Mouse (Mus musculus) forebrain, embryonic 11.5 days (tissue): ENCODE measurements around the gene Phldb2. TPM values are rescaled to one million over a fixed set of nuclear protein-coding genes. Genes with fewer than 3 reads are reported as not detected.
A peak's percentile ranks its signal among the peaks of the same experiment; 100 is the strongest.

Experiments
- ATAC-seq: fragments of 200-750 bp; cut with Nextera tagmentation; replicated peaks from 2 replicates; pipeline ENCODE4 v1.8.0; 2017; ENCODE audit warnings: moderate TSS enrichment; ENCODE audit not compliant: low FRiP score
- DNase-seq: peaks from one replicate; pipeline ENCODE4 v3.0.0-alpha.2; 2017; ENCODE audit warnings: low spot score
- H3K27ac ChIP-seq: fragments of 300-500 bp; sonication (generic); 2 replicates; pipeline ENCODE4 v1.5.1; 2014; ENCODE audit warnings: low read depth, low read length
- H3K27me3 ChIP-seq: fragments of 300-500 bp; sonication (generic); 2 replicates; pipeline ENCODE4 v1.6.1; 2014; ENCODE audit warnings: mild to moderate bottlenecking, low read length, mixed read lengths; ENCODE audit not compliant: control insufficient read depth, insufficient read depth
- H3K36me3 ChIP-seq: fragments of 300-500 bp; sonication (generic); 2 replicates; pipeline ENCODE4 v1.6.1; 2014; ENCODE audit warnings: mild to moderate bottlenecking, low read length, moderate library complexity, mixed read lengths; ENCODE audit not compliant: control insufficient read depth, insufficient read depth
- H3K4me1 ChIP-seq: fragments of 300-500 bp; sonication (generic); replicated peaks from 2 replicates; pipeline ENCODE4 v1.6.1; 2014; ENCODE audit warnings: low read length, mixed read lengths; ENCODE audit not compliant: control insufficient read depth, insufficient read depth
- H3K4me2 ChIP-seq: fragments of 300-500 bp; sonication (generic); 2 replicates; pipeline ENCODE4 v1.6.1; 2014; ENCODE audit warnings: low read depth, mild to moderate bottlenecking, low read length, moderate library complexity, mixed read lengths; ENCODE audit not compliant: severe bottlenecking
- H3K4me3 ChIP-seq: fragments of 300-500 bp; sonication (generic); 2 replicates; pipeline ENCODE4 v1.5.1; 2014; ENCODE audit warnings: low read depth, low read length
- H3K9ac ChIP-seq: fragments of 300-500 bp; sonication (generic); 2 replicates; pipeline ENCODE4 v1.6.1; 2014; ENCODE audit warnings: low read length
- H3K9me3 ChIP-seq: fragments of 300-500 bp; sonication (generic); 2 replicates; pipeline ENCODE4 v1.6.1; 2016; ENCODE audit warnings: low read length, mixed read lengths; ENCODE audit not compliant: control insufficient read depth
- WGBS: fragments of 180-500 bp; shearing (Covaris S2); extraction: QIAGEN DNeasy Blood & Tissue Kit; methylation state at CpG from one replicate; pipeline ENCODE4 v1.1.7; 2014; 5-methylcytosine and 5-hydroxymethylcytosine counted together
- polyA plus RNA-seq: library from polyadenylated mRNA; unstranded; fragments of >200 nt; fragmentation: Nextera tagmentation; extraction: Ambion mirVana; gene quantifications from 2 replicates; pipeline ENCODE4 v1.2.1, GENCODE M21; 2014

Phldb2 gene
- polyA plus RNA-seq, 1 experiment from 2014 or later: 31.5 TPM

GRCm38 (mm10) chr16:45942169-45942891, 11.1 kb downstream of the Phldb2 start:
- no peaks in the 10 kb centered on the region for H3K4me1 ChIP-seq
- H3K4me2 ChIP-seq: no peak overlapping the region
- no peaks in the 10 kb centered on the region for H3K9me3 ChIP-seq
- H3K36me3 ChIP-seq: no peaks in the 10 kb centered on the region
- no peak overlapping the region for H3K27ac ChIP-seq
- no peak overlapping the region for H3K9ac ChIP-seq
- ATAC-seq (no peak), DNase-seq (no peak)
- no peaks in the 10 kb centered on the region for H3K27me3 ChIP-seq
- 85% methylated on average over 8 of the region's 8 CpGs for WGBS
- no peak overlapping the region for H3K4me3 ChIP-seq

GRCm38 (mm10) chr16:45940701-45941100, 12.7 kb downstream of the Phldb2 start:
- Histone ChIP-seq H3K9ac (no peak overlapping the region), H3K36me3 (no peaks in the 10 kb centered on the region), H3K9me3 (no peaks in the 10 kb centered on the region), H3K4me3 (no peak overlapping the region), H3K4me1 (peaks cover 5% of the 10 kb centered on the region), H3K27ac (no peak overlapping the region), H3K4me2 (no peak overlapping the region), H3K27me3 (no peaks in the 10 kb centered on the region)
- DNase-seq (no peak), ATAC-seq (no peak)
- 83% methylated on average over 2 of the region's 2 CpGs for WGBS

GRCm38 (mm10) chr16:45939436-45939835, 14.0 kb downstream of the Phldb2 start:
- Histone ChIP-seq H3K36me3 (no peaks in the 10 kb centered on the region), H3K9me3 (no peaks in the 10 kb centered on the region), H3K4me1 (peaks cover 5% of the 10 kb centered on the region), H3K4me3 (no peak overlapping the region), H3K27me3 (no peaks in the 10 kb centered on the region), H3K9ac (no peak overlapping the region), H3K27ac (no peak overlapping the region), H3K4me2 (no peak overlapping the region)
- no peak for DNase-seq
- 96% methylated on average over 3 of the region's 3 CpGs for WGBS
- ATAC-seq: no peak

- 69% methylated on average over 2 of the region's 2 CpGs for WGBS
- no peak for ATAC-seq
- Histone ChIP-seq H3K4me1 (peaks cover 5% of the 10 kb centered on the region), H3K36me3 (no peaks in the 10 kb centered on the region), H3K9me3 (no peaks in the 10 kb centered on the region), H3K4me3 (no peak overlapping the region), H3K9ac (no peak overlapping the region), H3K27ac (peak overlapping the region; percentile 74; the same call in 1 of the 2 replicates), H3K27me3 (no peaks in the 10 kb centered on the region), H3K4me2 (no peak overlapping the region)
- no peak for DNase-seq
These were observed 16.0 kb downstream of the Phldb2 start for GRCm38 (mm10) chr16:45937381-45937780.

- peaks cover 5% of the 10 kb centered on the region for H3K4me1 ChIP-seq
- peak; percentile 87 for ATAC-seq
- H3K36me3 ChIP-seq: no peaks in the 10 kb centered on the region
- WGBS: 39% methylated on average over 2 of the region's 2 CpGs
- no peak overlapping the region for H3K9ac ChIP-seq
- H3K4me3 ChIP-seq: no peak overlapping the region
- H3K4me2 ChIP-seq: no peak overlapping the region
- DNase-seq: no peak
- H3K9me3 ChIP-seq: no peaks in the 10 kb centered on the region
- H3K27ac ChIP-seq: peak overlapping the region; percentile 74
- no peaks in the 10 kb centered on the region for H3K27me3 ChIP-seq
These were observed 16.9 kb downstream of the Phldb2 start for GRCm38 (mm10) chr16:45936521-45936920.

- H3K9me3 ChIP-seq: no peaks in the 10 kb centered on the region
- no peak overlapping the region for H3K4me2 ChIP-seq
- H3K27ac ChIP-seq: peak overlapping the region; percentile 74
- DNase-seq (peak; percentile 62), ATAC-seq (peak; percentile 71)
- WGBS: 69% methylated on average over 3 of the region's 3 CpGs
- H3K36me3 ChIP-seq: no peaks in the 10 kb centered on the region
- peaks cover 5% of the 10 kb centered on the region for H3K4me1 ChIP-seq
- H3K4me3 ChIP-seq: no peak overlapping the region
- no peaks in the 10 kb centered on the region for H3K27me3 ChIP-seq
- H3K9ac ChIP-seq: no peak overlapping the region
These were observed 17.4 kb downstream of the Phldb2 start for GRCm38 (mm10) chr16:45935956-45936483.

GRCm38 (mm10) chr16:45934721-45935407, 18.5 kb downstream of the Phldb2 start:
- Histone ChIP-seq H3K36me3 (no peaks in the 10 kb centered on the region), H3K9me3 (no peaks in the 10 kb centered on the region), H3K4me2 (no peak overlapping the region), H3K27ac (peak overlapping the region; percentile 37; the same call in 1 of the 2 replicates), H3K4me3 (no peak overlapping the region), H3K4me1 (peaks cover 5% of the 10 kb centered on the region), H3K9ac (no peak overlapping the region), H3K27me3 (no peaks in the 10 kb centered on the region)
- WGBS: 55% methylated on average over 2 of the region's 2 CpGs
- 0 out of 2 replicates have a peak, but pooled peaks have one; percentile 39 for ATAC-seq
- no peak for DNase-seq

- H3K27ac ChIP-seq: no peak overlapping the region
- ATAC-seq: no peak
- no peak for DNase-seq
- no peaks in the 10 kb centered on the region for H3K36me3 ChIP-seq
- no peak overlapping the region for H3K4me3 ChIP-seq
- no peak overlapping the region for H3K9ac ChIP-seq
- WGBS: 92% methylated on average over 3 of the region's 3 CpGs
- H3K9me3 ChIP-seq: no peaks in the 10 kb centered on the region
- H3K4me2 ChIP-seq: no peak overlapping the region
- no peaks in the 10 kb centered on the region for H3K27me3 ChIP-seq
- no peaks in the 10 kb centered on the region; the same call in 1 of the 2 replicates for H3K4me1 ChIP-seq
These were observed 23.1 kb downstream of the Phldb2 start for GRCm38 (mm10) chr16:45930308-45930707.
